Mouse (Mus musculus) ES-Bruce4 (cell line): Measurements from ENCODE around the gene Trp53rka. TPM values are rescaled to one million over a fixed set of nuclear protein-coding genes. Genes with fewer than 3 reads are reported as not detected.

Source experiments
- H3K27ac ChIP-seq: 2 replicates; pipeline ENCODE4 v1.5.1; 2012; ENCODE audit warnings: low read length, inconsistent platforms; ENCODE audit not compliant: insufficient read depth
- H3K27me3 ChIP-seq: 2 replicates; pipeline ENCODE4 v1.6.1; 2012; ENCODE audit warnings: mild to moderate bottlenecking, low read length, inconsistent platforms; ENCODE audit not compliant: control insufficient read depth, poor library complexity, insufficient read depth, severe bottlenecking
- H3K36me3 ChIP-seq: 2 replicates; pipeline ENCODE4 v1.6.1; 2012; ENCODE audit warnings: inconsistent platforms, mild to moderate bottlenecking, low read length, moderate library complexity; ENCODE audit not compliant: control insufficient read depth, poor library complexity, insufficient read depth, severe bottlenecking
- H3K4me1 ChIP-seq: one replicate; pipeline ENCODE4 v1.8.1; 2011; ENCODE audit warnings: low read length; ENCODE audit not compliant: control insufficient read depth, insufficient read depth
- H3K4me3 ChIP-seq: 2 replicates; pipeline ENCODE4 v1.5.1; 2011; ENCODE audit warnings: low read depth, mild to moderate bottlenecking, low read length
- H3K9ac ChIP-seq: 2 replicates; pipeline ENCODE4 v1.6.1; 2012; ENCODE audit warnings: low read depth, mild to moderate bottlenecking, inconsistent platforms; ENCODE audit not compliant: poor library complexity, severe bottlenecking
- H3K9me3 ChIP-seq: replicated peaks from 2 replicates; pipeline ENCODE4 v1.6.1; 2012; ENCODE audit warnings: mild to moderate bottlenecking, low read length, inconsistent platforms; ENCODE audit not compliant: control insufficient read depth, poor library complexity, insufficient read depth, severe bottlenecking
- CTCF ChIP-seq: IDR thresholded peaks from one replicate; pipeline ENCODE4 v1.8.1; 2011; ENCODE audit warnings: low read depth, low read length
- EP300 ChIP-seq: IDR thresholded peaks from 2 replicates; pipeline ENCODE4 v1.6.1; 2011; ENCODE audit warnings: low read depth, low read length; ENCODE audit not compliant: insufficient read depth
- POLR2A ChIP-seq: IDR thresholded peaks from one replicate; pipeline ENCODE4 v1.8.1; 2011; ENCODE audit warnings: low read length; ENCODE audit not compliant: insufficient read depth
- polyA plus RNA-seq: library from polyadenylated mRNA; stranded (reverse); fragments of >200 nt; gene quantifications from 2 replicates; pipeline ENCODE4 v1.2.4, GENCODE M21; 2011; ENCODE audit warnings: low read depth; ENCODE audit not compliant: missing spikeins, insufficient read depth, insufficient read length

The Trp53rka gene
- polyA plus RNA-seq, 1 experiment: 10.7 TPM

DNA sequence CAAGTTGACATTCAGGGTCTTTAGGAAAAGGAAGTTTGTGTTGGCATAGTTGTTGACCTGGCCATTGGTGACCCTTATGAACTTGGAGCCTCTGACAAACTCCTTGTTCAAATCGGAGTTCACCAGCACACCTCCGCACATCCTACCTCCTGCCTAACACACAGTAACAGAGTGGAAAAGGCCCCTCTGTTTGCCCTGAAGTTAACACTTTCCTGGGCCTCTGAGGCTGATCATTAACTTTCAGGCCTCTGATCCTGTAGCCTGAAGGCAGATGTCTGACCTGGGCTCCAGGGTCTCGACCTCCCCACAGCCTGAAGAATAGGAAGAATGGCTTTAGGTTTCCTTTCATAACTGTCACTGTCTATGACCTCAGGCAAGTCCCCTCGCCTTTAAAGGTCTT, 51.5 kb downstream of the Trp53rka start:
- Histone ChIP-seq H3K4me3 (no peak overlapping the region), H3K9me3 (no peaks in the 10 kb centered on the region), H3K36me3 (no peaks in the 10 kb centered on the region), H3K4me1 (no peaks in the 10 kb centered on the region), H3K27ac (no peak overlapping the region), H3K9ac (no peak overlapping the region), H3K27me3 (no peaks in the 10 kb centered on the region; the same call in 1 of the 2 replicates)
- no peak for TF ChIP-seq CTCF
- TF ChIP-seq POLR2A: no peak
- TF ChIP-seq EP300: no peak

Other genes with a start within 250 kb of the Trp53rka start
- 24.6 and 29.5 TPM in 2 replicates for gene Slc35c2, start 205.5 kb downstream of the Trp53rka start, polyA plus RNA-seq
- 43.3 and 43.6 TPM in 2 replicates for gene Elmo2, start 166.8 kb downstream of the Trp53rka start, polyA plus RNA-seq
- gene Zfp663, start 124.6 kb downstream of the Trp53rka start, polyA plus RNA-seq: not detected in 2 replicates
- gene Zfp334, start 105.1 kb downstream of the Trp53rka start, polyA plus RNA-seq: 7.3 and 7.5 TPM in 2 replicates
- 0.24 TPM in 1 of 2 replicates, not detected in the other for gene Ocstamp, start 92.9 kb downstream of the Trp53rka start, polyA plus RNA-seq
- not detected in 2 replicates for gene Slc13a3, start 20.1 kb downstream of the Trp53rka start, polyA plus RNA-seq
- gene Slc2a10, start 10.5 kb upstream of the Trp53rka start, polyA plus RNA-seq: 0.22 and 0.52 TPM in 2 replicates
- 1.3 and 3.2 TPM in 2 replicates for gene Eya2, start 101.7 kb upstream of the Trp53rka start, polyA plus RNA-seq